Mouse (Mus musculus) cerebellum, adult 9-10 months (tissue): ENCODE data around the gene Trhr2.
A peak's percentile ranks its signal among the peaks of the same experiment; 100 is the strongest.
"Not testable (repeated sequence)": the region's sequence is repeated elsewhere in the genome, so short reads cannot be mapped to it uniquely, and the experiment has no call there.

ENCODE experiments used
- DNase-seq: peaks from one replicate; pipeline ENCODE4 v3.0.0; 2022

The Trhr2 gene

GRCm38 (mm10) chr8:122330446-122331133, 30.0 kb downstream of the Trhr2 start:
- no peak for DNase-seq

GRCm38 (mm10) chr8:122329553-122330239, 30.9 kb downstream of the Trhr2 start:
- DNase-seq, result no peak

GRCm38 (mm10) chr8:122329072-122329471, 31.5 kb downstream of the Trhr2 start:
- no peak for DNase-seq

- no peak for DNase-seq
Observed at GRCm38 (mm10) chr8:122326114-122326542, 34.4 kb downstream of the Trhr2 start.

GRCm38 (mm10) chr8:122325196-122325595, 35.4 kb downstream of the Trhr2 start:
- DNase-seq, result no peak

GRCm38 (mm10) chr8:122323951-122324402, 36.6 kb downstream of the Trhr2 start:
- not testable (repeated sequence) for DNase-seq

- DNase-seq, result no peak
Observed at GRCm38 (mm10) chr8:122322792-122323191, 37.8 kb downstream of the Trhr2 start.

GRCm38 (mm10) chr8:122322126-122322525, 38.4 kb downstream of the Trhr2 start:
- no peak for DNase-seq

GRCm38 (mm10) chr8:122321455-122321921, 39.1 kb downstream of the Trhr2 start:
- no peak for DNase-seq

- no peak for DNase-seq
Observed at GRCm38 (mm10) chr8:122320541-122320940, 40.0 kb downstream of the Trhr2 start.

- DNase-seq, result no peak
Observed at GRCm38 (mm10) chr8:122319708-122320075, 40.9 kb downstream of the Trhr2 start.

- DNase-seq, result no peak
Observed at GRCm38 (mm10) chr8:122319045-122319707, 41.4 kb downstream of the Trhr2 start.

GRCm38 (mm10) chr8:122317918-122318475, 42.5 kb downstream of the Trhr2 start:
- no peak for DNase-seq

- DNase-seq, result no peak
Observed at GRCm38 (mm10) chr8:122316402-122316801, 44.1 kb downstream of the Trhr2 start.

- DNase-seq, result no peak
Observed at GRCm38 (mm10) chr8:122314899-122315496, 45.5 kb downstream of the Trhr2 start.

GRCm38 (mm10) chr8:122313310-122313709, 47.2 kb downstream of the Trhr2 start:
- no peak for DNase-seq

- DNase-seq, result no peak
Observed at GRCm38 (mm10) chr8:122312553-122312952, 48.0 kb downstream of the Trhr2 start.

GRCm38 (mm10) chr8:122311115-122311514, 49.4 kb downstream of the Trhr2 start:
- no peak for DNase-seq

- DNase-seq, result no peak
Observed at GRCm38 (mm10) chr8:122309272-122309671, 51.3 kb downstream of the Trhr2 start.

- peak; percentile 56 for DNase-seq
Observed at GRCm38 (mm10) chr8:122307836-122308235, 52.7 kb downstream of the Trhr2 start.
